Mouse (Mus musculus): ENCODE measurements around the gene Galnt10.

Gene Galnt10

DNA sequence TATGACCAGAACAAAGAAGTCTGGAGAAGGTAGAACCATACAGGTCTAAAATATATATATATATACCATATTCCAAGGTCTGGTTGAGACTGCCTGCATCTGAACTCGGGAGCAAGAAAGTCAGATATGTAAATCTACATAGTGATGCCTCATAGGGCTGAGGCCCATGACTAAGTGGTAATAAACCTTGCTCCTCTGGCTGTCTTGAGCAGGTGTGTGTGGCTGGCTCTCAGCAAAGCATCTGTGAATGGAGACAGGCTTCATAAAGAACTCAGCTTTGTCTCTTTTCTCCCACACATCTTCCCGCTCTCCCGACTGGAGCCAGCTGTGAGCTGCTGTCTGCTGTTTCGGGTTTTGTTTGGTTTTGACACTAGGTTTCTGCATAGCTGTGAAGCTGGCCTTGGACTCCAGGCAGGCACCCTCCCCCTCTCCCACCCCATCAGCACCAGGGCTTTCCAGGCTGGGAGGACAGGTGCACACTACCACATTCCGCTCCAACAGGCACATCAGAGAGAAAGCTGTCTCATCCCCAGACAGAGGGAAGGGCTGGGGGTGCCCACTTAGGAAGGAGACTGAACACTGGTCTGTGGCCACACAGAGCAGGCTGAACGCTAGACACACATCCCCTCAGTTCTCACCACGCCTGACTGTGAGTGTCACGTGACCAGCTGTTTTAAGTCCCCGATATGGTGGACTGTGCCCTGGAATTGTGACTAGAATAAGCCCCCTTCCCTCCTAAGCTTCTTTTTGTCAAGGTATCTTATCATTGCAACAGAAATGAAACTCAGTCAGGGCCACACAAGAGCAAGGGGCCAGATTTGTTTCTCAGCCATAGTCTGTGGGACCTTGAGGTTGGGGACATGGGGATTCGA is 87.4 kb downstream of the Galnt10 start:
- no peak for DNase-seq

DNA sequence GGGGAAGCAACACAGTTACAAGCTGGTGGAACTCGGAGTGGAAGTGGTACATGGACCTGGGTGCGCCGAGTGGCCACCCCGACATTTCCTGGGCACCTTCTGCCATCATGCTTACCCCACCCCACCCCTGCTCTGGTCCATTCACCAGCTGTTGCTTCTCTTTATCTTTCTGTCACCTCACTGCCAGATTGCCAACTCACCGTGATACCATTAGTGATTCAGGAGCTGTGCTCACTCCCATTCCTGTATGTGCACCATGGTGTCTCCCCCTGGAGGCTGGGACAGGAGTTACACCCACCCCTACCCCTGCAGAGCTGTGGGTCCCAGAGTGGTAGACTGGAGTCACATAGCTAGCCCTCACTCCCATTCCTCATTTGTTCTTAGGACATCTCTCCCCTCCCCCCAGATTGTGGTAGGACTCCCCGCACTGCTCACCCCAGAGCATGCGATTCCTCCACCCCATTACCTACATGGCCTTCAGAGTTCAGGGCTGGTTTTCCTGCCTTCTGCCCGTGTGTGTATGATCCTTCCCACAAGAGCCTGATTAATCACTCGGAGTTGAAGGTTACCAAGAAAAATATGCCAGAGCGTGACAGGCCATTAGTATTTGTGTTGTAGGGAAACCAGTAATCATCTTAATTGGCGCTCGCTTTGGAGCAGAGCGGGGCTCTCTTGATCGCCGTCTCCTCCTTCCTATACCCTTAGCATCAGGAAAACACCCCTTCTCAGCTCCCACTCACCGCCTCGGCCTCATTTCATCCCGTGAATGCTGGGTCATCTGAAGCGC is 102.2 kb downstream of the Galnt10 start:
- DNase-seq: peak; percentile 13 to 26

DNA sequence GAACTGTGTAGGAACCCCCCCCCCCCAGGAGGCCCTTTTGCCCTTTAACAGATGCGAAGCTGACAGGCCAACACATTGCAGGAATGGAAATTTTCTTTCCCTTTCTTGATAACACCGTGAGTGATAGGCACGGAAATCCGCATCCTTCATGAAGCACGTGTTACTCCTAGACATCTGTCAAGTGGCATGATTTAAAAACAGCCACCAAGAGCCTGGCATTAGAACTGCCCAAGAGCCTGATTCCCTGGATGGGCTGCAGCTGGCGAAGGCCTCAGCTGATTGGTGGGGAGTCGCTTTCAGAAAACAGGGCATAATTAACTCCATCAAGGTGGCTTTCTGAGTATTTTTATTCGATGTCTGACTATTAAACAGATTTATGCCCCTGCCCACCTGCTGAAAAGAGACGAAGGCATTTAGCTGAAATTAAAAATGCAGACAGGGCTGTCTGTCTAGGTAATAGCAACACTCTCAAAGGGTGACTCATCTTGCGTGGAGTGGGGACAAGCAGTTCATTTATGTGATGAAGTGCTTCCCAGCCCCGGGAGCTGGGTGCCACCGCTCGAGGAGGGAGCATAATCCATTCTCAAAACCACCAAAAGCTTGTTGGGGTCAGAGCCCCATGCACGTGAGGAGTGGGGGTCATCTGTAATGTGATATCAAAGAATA is 108.4 kb downstream of the Galnt10 start:
- no peak for DNase-seq

DNA sequence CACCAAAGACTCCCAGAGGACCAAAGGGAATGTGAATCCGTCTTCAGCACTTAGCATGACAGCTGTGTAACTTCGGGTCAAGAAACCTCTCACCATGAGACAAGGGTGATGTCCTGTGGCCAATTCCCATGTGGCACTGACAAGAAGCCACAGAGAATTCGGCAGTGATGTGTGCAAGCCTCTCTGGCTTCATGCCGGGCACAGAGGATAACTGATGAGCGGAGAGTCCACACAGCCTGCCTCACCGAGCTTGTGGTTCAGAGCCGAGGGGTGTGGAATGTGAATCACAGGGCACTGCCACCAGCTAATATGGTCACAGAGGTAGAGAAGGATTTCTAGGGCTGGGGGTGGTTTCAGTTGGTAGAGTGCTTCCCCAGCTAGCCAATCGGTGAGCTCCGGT is 113.4 kb downstream of the Galnt10 start:
- DNase-seq: no peak

DNA sequence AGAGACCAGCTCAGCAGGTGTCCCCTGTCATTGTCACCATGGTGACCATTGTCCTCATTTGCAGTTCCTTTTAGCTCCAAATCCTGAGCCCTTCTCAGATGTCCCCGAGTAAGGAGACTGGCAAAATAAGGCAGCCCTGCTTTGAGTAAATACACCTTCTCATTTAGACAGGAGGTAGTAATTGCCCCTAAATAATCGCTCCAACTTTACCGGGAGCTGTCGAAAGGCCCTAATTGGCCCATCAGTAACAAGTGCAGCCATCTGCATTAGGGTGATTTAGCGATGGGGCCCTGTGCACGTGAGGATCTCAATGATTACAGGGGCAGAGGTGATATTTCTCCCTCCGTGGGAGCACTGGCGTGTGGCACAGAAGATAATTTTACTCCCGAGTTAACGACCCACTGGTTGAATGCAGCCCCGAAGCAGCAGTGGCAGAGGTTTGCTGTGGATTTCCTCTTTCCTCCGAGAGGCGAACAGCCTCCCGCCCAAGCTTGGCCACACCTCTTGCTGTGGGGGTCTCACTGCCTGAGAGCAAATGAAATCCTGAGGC is 115.3 kb downstream of the Galnt10 start:
- DNase-seq: no peak

DNA sequence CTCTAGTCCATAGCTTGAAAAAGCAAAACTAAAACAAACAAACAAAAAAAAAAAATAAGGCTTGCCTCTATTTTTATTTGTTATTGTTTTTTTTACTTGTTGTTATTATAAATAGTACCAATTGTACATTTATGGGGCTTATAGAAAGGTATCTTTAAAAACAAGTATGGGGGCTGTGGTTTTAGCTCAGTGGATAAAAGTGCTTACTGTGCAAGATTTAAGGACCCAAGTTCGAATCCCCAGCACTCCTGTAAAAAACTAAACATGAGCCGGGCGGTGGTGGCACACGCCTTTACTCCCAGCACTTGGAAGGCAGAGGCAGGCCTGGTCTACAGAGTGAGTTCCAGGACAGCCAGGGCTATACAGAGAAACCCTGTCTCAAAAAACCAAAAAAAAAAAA is 116.1 kb downstream of the Galnt10 start:
- DNase-seq: no peak

DNA sequence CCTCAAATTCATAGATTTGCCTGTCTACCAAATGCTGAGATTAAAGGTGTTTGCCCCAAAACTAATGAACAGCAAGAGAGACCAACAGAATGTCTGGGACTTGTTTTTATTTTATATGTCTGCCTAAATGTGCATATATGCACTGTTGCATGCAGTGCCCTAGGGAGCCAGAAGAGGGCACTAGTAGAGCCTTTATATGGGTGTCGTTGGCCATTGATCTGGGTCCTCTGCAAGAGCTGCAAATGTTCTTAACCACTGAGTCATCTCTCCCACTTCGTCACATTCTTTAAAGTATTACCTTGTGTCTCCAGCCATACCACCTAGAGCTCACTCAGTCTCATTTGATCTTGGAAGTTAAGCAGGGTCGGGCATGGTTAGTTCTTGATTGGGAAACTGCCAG is 118.9 kb downstream of the Galnt10 start:
- no peak for DNase-seq

DNA sequence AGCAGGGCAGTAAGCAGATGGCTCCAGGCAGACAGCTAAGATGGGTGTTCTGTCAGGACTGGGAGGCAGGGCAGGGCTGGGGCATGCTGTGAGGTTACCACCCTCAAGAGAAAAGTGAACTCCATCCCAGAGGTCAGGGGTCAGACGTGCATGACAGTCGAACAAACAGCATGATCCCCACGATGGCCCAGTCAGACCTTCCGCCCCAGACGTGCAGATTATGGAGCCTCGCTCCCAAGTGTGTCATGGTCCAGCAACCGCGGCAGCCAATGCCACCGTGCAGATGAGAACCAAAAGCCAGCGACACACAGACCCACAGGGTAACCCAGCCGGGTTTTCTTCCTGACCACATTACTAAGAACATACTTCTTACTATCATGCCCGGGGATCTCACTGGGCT is 121.4 kb downstream of the Galnt10 start:
- no peak for DNase-seq

DNA sequence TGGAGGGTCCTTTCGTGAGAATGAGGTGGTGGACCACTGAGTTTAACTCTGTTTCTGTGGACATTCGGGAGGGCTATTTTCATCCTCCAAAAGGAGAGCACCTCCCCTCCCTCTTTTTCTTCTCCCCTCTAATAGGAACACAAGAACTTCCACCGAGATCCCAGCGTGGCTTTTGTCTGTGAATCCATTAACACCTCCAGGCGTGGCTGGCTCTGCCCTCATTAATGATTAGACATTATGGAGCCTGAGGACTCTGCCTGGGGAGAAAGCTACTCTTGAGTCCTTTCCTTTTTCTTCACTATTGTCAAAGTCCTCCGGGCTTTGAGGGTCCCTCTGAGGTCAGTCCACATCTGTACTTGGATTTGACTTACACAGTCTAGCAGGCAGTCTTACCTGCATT is 121.9 kb downstream of the Galnt10 start:
- no peak for DNase-seq

DNA sequence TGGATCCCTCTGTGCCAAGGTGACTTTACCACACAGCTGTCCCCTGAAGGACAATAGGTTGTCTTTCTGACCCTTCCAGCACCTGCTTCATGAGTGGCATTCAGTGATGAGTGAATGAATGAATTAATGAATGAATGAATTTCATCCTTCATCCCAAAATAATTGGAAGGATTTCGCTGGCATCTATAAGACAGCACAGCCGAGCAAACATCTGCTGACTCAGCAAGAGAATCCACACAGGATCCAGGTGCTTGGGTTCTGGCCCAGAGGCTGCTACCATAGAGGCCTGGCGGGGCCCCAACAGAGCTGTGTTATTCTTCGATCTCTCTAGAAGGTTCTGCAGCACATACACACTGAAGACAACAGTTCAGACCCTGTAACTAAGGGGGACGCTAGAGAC is 125.5 kb downstream of the Galnt10 start:
- no peak for DNase-seq

DNA sequence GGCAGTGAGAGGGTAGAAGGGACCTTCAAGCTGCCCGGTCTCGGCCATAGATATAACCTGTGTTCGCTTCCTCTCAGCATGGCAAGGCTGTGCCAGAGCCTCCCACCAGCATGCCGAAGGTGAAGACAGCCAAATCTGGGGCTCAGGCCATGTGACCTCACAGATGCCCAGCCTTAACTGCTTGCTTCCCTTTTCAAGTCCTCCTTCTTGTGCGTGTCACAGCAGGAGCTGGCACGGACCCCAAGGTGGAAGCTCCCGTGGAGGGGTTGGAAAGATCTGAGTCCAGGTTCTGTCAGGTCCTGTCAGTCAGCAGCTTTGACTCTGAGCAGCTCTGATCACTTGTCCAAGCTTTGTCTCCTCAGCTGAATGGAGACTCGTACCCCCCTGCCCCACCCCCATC is 126.4 kb downstream of the Galnt10 start:
- DNase-seq: no peak

DNA sequence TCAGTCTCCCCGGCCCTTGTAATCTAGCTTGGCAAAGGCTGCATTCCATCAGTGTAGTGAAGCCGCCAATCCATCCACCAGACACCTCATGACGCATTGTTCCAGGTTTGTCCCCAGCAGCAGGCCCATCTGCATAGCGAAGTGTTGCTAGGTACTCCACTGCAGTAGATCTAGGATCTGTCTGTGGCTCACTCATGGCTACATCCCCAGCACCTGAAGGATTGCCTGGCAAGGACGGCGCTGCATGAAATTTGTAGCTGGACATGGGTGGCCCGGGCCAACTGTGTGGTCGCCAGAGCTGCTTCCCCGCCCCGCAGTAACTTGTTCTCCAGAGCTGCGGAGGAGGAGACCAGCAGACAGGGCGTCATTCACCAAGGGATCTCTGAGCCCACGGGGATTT is 128.2 kb downstream of the Galnt10 start:
- DNase-seq: no peak

DNA sequence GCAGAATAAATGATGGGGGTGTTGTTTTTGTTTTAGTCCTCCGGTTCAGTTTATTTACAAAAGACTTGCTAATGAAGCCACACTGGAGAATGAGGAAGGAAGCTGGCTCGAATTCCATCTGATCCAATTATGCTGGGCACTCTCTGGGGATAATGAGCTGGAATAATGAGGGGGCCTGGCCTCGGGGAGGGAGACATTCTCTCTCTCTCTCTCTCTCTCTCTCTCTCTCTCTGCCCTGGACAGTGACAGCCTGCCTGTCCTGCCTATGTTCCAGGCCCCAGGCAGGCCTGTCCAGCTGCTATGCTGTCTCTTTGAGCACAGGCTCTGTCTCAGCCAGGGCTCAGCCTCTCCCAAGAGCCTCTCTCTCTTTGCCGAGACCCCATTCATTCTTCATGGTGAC is 128.7 kb downstream of the Galnt10 start:
- DNase-seq: no peak

DNA sequence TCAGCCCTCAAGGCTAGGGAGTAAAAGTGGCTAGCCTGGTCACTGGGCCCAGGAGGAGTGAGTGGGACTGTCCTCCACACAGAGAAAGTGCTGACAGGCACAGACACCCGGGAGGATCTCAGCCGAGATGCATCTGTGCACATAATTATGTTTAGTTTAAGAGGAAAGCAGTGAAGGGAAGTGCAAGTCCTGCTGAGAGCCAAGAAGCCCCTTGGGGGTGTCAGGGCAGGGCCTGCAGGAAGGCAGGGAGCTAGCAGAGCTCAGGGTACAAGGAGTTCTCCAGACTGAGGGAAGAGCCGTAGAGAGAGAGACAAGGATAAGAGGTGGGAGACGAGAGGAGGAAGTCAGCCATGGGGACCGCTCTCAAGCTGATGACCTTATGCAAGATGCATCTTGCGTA is 130.6 kb downstream of the Galnt10 start:
- no peak for DNase-seq

DNA sequence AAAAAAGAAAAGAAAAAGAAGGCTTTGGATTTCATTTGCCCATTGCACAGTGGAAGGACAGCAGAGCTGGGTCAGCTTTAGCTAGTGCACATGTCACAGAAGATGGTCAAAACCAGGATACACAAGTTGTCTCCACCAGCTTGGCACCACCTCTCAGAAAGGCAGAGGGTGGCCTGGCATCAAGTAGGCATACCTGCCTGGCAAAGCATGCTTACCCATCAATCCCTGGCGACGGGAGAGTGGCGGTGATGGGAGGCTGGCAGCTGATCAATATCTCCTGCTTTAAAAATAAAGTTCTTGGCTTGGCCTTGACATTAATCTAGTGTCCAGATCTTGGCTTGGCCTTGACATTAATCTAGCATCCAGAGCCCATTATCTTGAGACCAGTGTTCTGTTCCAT is 131.3 kb downstream of the Galnt10 start:
- DNase-seq: no peak

DNA sequence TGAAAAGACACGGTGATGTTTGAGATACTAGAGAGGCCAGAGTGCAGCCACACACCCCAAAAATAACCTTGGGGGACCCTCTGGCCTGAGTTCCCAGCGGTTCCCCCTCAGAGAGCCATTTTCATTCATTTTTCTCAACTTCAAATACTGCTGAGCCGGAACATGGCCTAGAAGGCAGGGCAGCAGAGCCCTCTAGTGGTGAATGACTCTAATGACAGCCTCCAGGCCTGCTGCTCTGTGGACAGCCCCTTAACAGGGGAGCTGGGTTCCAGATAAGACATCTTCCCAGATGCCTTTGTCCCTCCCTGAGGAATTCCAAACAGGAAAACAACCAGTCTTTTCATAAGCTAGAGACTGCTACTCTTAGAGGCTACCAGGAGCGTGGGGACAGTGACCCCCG is 133.1 kb downstream of the Galnt10 start:
- DNase-seq: no peak

DNA sequence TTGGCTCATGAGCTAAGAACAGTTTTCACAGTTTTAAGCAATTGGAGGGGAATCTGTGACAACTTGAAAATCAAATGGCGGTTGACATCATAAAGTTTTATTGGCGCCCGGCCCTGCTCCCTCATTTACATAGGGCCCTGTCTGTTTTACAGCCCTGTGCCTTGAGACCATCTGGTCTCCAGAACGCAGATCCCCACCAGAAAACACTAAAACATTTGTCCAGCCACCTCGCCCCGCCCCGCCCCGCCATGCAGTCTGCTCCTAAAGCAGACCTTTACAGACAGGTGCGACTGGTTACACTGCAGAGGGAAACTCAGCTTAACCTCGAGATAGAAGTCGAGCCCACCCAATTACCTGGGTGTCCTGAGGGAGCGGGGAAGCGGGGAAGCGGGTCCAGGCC is 134.6 kb downstream of the Galnt10 start:
- DNase-seq: no peak

DNA sequence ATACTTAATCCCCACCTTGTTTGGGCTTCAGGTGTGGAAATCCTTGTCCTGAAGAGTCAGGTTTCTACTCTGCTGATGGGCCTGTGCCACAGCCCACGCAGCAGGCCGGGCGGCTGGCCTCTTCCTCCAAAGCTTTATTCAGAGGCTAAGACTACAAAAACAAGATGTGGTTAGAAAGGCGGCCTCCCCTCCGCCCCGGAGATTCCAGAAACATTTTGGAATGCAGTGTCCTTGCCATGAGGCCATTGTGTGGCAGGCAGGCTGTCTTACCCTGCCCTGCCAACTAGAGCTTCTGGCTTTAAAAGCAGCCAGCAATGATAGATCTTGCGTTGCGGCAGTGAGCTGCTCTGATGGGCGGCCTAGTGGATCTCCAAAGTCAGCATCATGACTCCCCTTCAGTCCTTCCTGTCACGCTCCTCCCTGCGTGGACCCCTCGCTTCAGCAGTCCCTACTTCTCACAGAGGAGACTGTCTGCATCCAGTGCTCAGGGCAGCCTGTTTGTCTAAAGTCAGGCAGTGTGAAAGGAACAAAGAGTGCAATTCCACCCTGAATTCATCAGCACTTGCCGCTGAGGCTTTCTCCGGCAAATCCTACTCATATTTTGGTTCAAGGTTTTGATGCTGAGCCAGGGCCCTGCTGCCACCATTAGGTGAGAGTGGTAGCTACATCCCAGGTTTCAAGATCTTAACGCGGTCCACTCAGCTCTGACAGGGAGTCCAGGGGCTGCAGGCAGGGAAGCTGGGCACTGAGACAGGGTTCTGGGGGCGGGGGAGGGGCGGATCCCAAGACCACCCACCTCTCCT is 141.6 kb downstream of the Galnt10 start:
- DNase-seq: no peak

DNA sequence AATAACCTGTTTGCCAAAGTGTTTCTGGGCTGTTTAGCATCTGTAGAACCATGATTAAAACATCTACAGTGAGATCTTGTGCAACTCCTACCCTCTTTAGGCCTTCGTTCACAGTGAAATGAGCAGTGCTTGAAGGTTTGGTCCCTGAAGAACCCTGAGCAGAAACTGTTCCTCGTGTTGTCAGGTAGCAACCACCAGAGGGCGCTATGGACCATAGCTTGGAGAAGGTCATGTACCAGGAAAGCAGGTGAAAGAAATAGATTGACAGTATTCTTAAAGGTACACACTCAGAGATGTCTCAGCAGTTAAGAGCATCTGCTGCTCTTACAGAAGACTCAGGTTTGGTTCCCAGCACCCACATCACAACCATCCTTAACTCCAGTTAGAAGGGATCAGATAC is 142.7 kb downstream of the Galnt10 start:
- peak; percentile 31 to 36 for DNase-seq

DNA sequence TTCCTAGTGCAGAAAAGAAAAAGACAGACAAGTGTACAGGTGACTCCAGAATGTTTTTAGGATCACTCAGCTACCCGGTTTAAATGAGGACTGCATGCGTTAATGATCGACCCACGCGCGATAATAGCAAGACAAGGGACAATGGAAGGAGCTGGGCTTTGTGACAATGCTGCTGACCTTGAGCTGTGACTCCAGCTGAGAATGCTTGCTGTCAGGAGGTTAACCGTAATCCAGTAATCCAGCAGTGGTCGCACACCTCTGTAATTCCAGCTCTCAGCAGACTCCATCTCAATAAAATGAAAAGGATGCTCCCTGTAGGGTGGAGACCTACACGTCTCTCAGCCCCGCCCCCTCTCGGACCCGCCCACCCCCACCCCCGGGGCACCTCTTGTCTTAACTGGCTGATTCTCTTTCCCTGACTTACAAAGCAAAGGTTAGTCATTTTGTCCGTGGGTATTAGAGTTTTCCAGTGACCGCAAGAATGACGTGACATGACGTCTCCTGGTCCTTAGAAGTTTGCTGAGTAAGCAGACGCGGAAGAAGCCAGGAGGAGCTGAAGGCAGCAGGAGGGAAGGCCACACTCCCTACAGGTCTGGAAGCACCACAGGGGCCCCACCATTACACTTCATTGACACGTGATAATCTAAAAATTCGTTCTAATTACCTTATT is 145.8 kb downstream of the Galnt10 start:
- no peak for DNase-seq

DNA sequence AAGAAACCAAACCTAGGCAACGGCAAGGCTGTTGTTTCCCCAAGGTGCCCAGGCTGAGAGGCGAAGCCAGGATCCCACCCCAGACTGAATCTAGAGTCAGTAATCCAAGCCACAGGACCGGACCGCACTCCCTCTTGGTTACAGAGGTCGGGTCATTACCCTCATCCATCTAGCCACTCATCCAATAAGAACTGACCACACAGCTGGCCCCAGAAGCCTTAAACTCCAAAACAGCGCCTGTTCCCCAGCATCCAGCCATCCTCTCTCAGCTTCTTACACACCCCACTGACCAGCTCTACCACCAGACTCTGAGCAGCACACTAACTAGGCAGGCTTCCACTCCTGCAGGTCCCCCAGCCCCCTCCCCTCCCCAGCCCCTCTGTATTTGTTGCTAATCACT is 149.8 kb downstream of the Galnt10 start:
- no peak for DNase-seq

DNA sequence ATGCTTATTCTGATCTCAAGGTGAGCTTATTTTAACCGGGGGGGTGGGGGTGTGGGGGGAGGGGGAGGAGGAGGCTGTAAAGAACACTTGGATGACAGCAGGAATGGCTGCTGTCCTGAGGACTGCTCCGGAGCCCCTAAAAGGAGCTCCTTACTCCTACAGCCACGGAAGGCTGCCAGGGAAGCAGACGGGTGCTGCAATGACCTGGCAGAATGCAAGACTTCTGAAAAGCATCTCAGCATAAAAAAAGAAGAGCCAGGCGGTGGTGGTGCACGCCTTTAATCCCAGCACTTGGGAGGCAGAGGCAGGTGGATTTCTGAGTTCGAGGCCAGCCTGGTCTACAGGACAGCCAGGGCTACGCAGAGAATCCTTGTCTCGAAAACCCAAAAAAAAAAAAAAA is 152.6 kb downstream of the Galnt10 start:
- no peak for DNase-seq

Measured in thymus, adult 18-20 months (tissue).